In genomic region chr10:80584045-80584488, GRCm38 (mm10) we compare ENCODE assay signal across 9 mouse cellular contexts. TPM values are rescaled to one million over a fixed set of nuclear protein-coding genes. Genes with fewer than 3 reads are reported as not detected.
A peak's percentile ranks its signal among the peaks of the same experiment; 100 is the strongest.
DNase-seq lines count a peak whose midpoint lies in the region; ATAC-seq lines count a peak whose summit lies in the region.
"Had no signal": no experiment of that assay in that cellular context is flagged by ENCODE, and none has a peak within 500 bp of the region (broad histone marks: within the 10 kb centered on the region; RNA-seq: fewer than 3 reads in every experiment).

No protein-coding gene starts in this region.

- 38% methylated on average over 12 of the region's 12 CpGs for WGBS in heart, embryonic 14.5 days

- no peaks in the 10 kb centered on the region for H3K9me3 ChIP-seq in heart, embryonic 14.5 days (ENCODE audit: control insufficient read depth, low read length)
- H3K9me3 ChIP-seq: limb, embryonic 13.5 days had no signal

- H3K9ac ChIP-seq in heart, embryonic 14.5 days (ENCODE audit: low read length): 0 out of 2 replicates have a peak overlapping the region, but pooled peaks have one; percentile 1
- H3K9ac ChIP-seq: limb, embryonic 13.5 days had no signal

- no peak overlapping the region for H3K27ac ChIP-seq in heart, embryonic 14.5 days (replicated peaks in 1 of 2; ENCODE audit: control insufficient read depth in 1 of 2, insufficient read depth in 1 of 2, low read depth in 2 of 2, low read length in 2 of 2)

- ATAC-seq in heart, embryonic 14.5 days (ENCODE audit: insufficient number of reproducible peaks, insufficient read depth, low FRiP score, low read depth): no peak
- ATAC-seq in erythroblast, adult 5-6 weeks (replicated peaks; ENCODE audit: low FRiP score, poor library complexity, severe bottlenecking): no peak

- no peak overlapping the region for H3K4me2 ChIP-seq in heart, embryonic 14.5 days (ENCODE audit: low read length)

- H3K4me3 ChIP-seq in heart, embryonic 14.5 days (ENCODE audit: control insufficient read depth in 1 of 2, insufficient read depth in 1 of 2, low read depth in 1 of 2, low read length in 2 of 2): no peak overlapping the region
- H3K4me3 ChIP-seq: limb, embryonic 13.5 days had no signal

- peaks cover 13 to 26% of the 10 kb centered on the region in 2 experiments for H3K4me1 ChIP-seq in heart, embryonic 14.5 days (ENCODE audit: control insufficient read depth in 2 of 2, insufficient read depth in 2 of 2, low read length in 2 of 2)

- H3K27me3 ChIP-seq in heart, embryonic 14.5 days (ENCODE audit: control insufficient read depth, insufficient read depth, low read length): no peaks in the 10 kb centered on the region
- H3K27me3 ChIP-seq: limb, embryonic 13.5 days had no signal

- no peak for DNase-seq in heart, adult 9 months (ENCODE audit: low spot score in 2 of 2)
- DNase-seq in B cell, adult 2 months: peak; percentile 34
- DNase-seq in ZHBTc4 (ENCODE audit: low read depth, low spot score) (peak; percentile 85), adipocyte (ENCODE audit: low spot score) (no peak)
- peak; percentile 80 for DNase-seq in kidney, postnatal 36 days
- DNase-seq in urinary bladder, postnatal 10 days (ENCODE audit: low spot score): no peak

- peaks cover 42% of the 10 kb centered on the region for H3K36me3 ChIP-seq in heart, embryonic 14.5 days (ENCODE audit: control insufficient read depth, insufficient read depth, low read length)

RNA-seq across cellular contexts. Expression of gene Abhd17a, which starts 6.1 kb away (rescaled TPM):
- 119 and 141 TPM in 2 replicates for polyA plus RNA-seq in heart, embryonic 14.5 days (2014; fragmentation: Nextera tagmentation; extraction: Ambion mirVana)
- 23.6 and 66.1 TPM in 2 replicates for total RNA-seq in erythroblast, adult 5-6 weeks (2015; ENCODE audit: low replicate concordance)
- 2.0 and 7.7 TPM in 2 replicates for total RNA-seq in erythroblast, adult 5-6 weeks (2017; ENCODE audit: low replicate concordance)

RNA-seq across cellular contexts. Expression of gene Klf16, which starts 6.9 kb away (rescaled TPM):
- polyA plus RNA-seq in heart, embryonic 14.5 days (2014; fragmentation: Nextera tagmentation; extraction: Ambion mirVana): 3.5 and 5.0 TPM in 2 replicates
- 0.96 and 1.0 TPM in 2 replicates for total RNA-seq in erythroblast, adult 5-6 weeks (2015; ENCODE audit: low replicate concordance)
- total RNA-seq in erythroblast, adult 5-6 weeks (2017; ENCODE audit: low replicate concordance): 2.3 and 4.2 TPM in 2 replicates

RNA-seq across cellular contexts. Expression of gene Scamp4, which starts 18.6 kb away (rescaled TPM):
- 65.9 and 67.1 TPM in 2 replicates for polyA plus RNA-seq in heart, embryonic 14.5 days (2014; fragmentation: Nextera tagmentation; extraction: Ambion mirVana)
- 7.3 and 14.0 TPM in 2 replicates for total RNA-seq in erythroblast, adult 5-6 weeks (2015; ENCODE audit: low replicate concordance)
- 2.6 and 3.1 TPM in 2 replicates for total RNA-seq in erythroblast, adult 5-6 weeks (2017; ENCODE audit: low replicate concordance)

RNA-seq across cellular contexts. Expression of gene Adat3, which starts 18.6 kb away (rescaled TPM):
- 2.6 and 3.6 TPM in 2 replicates for polyA plus RNA-seq in heart, embryonic 14.5 days (2014; fragmentation: Nextera tagmentation; extraction: Ambion mirVana)
- not detected in 2 replicates for total RNA-seq in erythroblast, adult 5-6 weeks (2015; ENCODE audit: low replicate concordance)
- total RNA-seq in erythroblast, adult 5-6 weeks (2017; ENCODE audit: low replicate concordance): 0.94 TPM in 1 of 2 replicates, not detected in the other

RNA-seq across cellular contexts. Expression of gene Gm49322, which starts 21.8 kb away (rescaled TPM):
- polyA plus RNA-seq in heart, embryonic 14.5 days (2014; fragmentation: Nextera tagmentation; extraction: Ambion mirVana): 0.88 and 1.4 TPM in 2 replicates
- 0.21 TPM in 1 of 2 replicates, not detected in the other for total RNA-seq in erythroblast, adult 5-6 weeks (2015; ENCODE audit: low replicate concordance)
- not detected in 2 replicates for total RNA-seq in erythroblast, adult 5-6 weeks (2017; ENCODE audit: low replicate concordance)

Comparison
In these comparisons a context has a peak if more than half of its experiments do, and no peak if none do; other contexts are left out.
1. DNase-seq: peak in B cell, adult 2 months (2 of 2), ZHBTc4 (single experiment) and kidney, postnatal 36 days (2 of 2); none in heart, adult 9 months (0 of 2), urinary bladder, postnatal 10 days (single experiment) and adipocyte (single experiment).